Mouse (Mus musculus) lung, postnatal 0 days (tissue): ENCODE data around the gene Tbc1d14.

ENCODE experiments used
- CTCF ChIP-seq: IDR thresholded peaks from 2 replicates; pipeline ENCODE4 v1.5.1; 2016; ENCODE audit warnings: antibody characterized with exemption, mild to moderate bottlenecking
- EP300 ChIP-seq: IDR thresholded peaks from 2 replicates; pipeline ENCODE4 v1.6.1; 2016; ENCODE audit warnings: antibody characterized with exemption, mild to moderate bottlenecking, control low read depth

DNA sequence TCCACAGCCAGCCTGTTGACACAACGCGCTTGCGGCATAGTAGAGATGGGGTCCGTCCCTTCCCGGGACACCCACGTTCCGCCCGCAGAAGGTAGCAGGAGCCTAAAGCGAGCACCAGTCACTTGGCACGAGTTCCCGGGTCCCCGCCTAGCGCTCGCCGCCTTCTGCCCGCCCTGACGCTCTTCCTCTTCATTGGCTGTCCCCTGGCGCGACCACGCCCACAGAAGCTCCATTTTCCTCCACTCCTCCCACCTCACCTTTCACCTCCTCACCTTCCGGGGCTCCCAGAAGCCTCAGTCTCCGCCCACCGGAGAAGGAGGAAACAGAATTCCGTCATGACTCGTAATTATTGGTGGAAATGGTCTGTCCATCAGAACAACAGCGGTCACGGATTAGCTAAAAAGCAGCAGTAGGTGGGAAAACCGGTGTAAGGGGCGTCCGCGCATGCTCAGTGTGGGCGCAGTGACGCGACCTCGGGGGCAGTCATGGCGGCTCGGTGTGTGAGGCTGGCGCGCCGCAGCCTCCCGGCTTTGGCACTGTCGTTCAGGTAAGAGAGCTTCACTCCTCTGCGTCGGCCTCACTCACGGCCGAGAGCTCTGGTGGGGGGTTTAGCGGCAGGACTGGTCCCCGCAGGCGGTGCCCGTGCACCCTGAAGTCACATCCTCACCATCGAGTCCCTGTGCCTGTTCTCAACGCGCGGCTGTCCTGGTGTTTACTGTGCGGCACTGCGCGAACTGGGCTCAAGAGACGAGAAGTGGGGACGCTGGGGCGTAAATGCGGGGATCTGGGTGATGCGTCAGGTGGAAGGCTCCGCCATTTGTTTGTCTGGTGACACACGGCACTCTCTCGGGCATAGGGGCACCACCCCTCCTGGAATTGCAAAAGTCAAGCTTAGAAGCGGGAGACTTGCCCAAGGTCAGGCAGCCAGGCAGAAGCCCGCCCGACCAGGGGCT lies 128.1 kb downstream of the Tbc1d14 start, which contains the start of gene Grpel1:
- TF ChIP-seq CTCF = no peak
- TF ChIP-seq EP300 = no peak
